Mouse (Mus musculus) WW6 (cell line): ENCODE data around the gene Zdhhc17.

Experiments used
- DNase-seq: peaks from one replicate; pipeline ENCODE4 v3.0.0-alpha.2; 2013; ENCODE audit warnings: low read depth, low spot score

Zdhhc17 gene

DNA sequence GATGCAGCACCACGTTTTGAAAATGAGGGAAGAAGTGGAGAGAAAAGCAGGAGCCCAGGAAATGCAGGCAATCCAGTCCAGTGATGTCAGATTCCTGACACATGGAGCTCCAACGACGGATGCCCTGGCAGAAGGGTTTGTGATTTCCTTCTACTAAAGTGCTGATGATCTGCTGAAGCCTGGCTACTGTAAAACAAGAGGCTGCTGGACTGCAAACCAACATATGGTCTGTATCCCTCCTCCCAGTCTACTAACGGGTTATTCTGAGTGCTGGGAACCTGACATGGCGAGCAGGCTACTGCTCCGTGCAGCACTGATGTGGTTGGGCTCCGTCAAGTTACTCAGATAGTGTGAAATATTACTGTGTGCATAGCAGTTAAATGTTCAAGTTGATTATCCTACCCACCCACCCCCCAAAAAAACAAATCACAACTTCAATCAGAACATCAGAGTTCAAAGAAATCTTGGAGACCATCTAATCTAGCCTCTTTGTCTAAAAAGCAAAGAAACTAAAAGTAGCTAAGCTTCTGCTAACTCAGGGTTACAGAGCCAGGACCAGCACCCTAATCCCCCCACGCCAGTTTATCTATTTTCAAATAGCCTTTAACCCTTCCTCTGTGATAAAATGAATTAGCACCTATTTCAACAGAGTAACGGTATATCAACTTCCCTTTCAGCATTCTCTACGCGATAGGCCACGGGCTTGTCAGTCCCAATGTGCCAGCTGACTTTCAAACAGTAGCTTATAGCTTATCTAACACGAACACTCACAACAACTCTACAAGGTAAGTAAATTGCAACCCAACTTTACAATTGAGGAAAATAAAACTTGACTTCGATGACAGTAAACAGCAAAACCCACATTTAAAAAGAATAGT, 4.1 kb downstream of the Zdhhc17 start:
- no peak for DNase-seq

DNA sequence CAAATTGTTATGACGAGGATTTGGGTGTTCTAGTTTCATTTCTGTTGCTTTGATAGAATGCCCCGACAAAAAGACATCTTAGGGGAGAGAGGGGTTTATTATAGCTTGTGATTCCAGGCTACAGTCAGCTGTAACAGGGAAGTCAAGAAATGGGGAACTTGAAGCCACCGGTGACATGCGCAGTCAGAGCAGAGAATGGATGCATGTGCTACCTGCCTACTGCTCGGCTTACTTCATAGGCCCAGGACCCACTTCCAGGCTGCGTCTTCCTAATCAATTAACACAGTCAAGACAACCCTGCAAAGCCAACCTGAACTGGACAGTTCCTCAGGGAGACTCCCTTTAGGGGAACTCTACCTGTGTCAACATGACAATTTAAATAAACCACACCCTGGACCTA, 5.7 kb downstream of the Zdhhc17 start:
- no peak for DNase-seq

DNA sequence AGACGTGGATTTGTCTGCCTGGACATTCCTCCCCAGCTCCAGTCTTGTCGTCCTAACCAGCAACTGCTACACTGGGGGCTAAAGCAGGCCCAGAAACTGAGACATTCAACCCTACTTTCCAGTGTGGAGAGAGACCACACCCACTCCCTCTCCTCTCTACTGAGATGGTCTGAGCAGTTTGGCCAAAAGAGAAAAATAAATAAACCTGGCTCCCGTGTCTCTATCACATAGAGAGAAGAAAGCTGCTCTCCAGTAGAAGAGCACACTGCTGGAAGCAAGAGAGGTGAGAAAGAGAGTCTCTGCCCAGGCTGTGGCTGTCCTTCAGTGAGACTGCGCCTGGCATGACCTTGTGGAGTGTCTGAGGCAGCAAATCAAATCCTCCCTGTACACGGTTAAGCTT, 10.7 kb downstream of the Zdhhc17 start:
- DNase-seq = no peak

DNA sequence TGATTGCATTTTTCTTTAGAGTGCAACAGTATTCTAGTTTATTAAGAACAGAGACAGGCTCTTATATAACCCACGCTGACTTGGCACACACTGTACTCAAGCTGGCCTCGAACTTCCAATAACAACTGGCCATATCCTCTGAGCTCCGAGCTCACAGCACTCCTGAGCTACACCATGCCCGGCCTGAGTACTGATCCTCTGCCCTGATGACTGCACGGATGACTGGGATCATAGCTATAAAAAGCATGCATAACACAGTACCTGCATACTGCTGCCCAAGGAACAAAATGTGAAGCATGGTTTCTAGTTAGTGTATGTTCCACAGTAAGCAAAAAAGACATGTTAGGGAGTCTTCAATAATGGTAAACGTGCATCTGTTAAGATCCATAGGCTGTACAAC, 12.8 kb downstream of the Zdhhc17 start:
- DNase-seq = no peak

DNA sequence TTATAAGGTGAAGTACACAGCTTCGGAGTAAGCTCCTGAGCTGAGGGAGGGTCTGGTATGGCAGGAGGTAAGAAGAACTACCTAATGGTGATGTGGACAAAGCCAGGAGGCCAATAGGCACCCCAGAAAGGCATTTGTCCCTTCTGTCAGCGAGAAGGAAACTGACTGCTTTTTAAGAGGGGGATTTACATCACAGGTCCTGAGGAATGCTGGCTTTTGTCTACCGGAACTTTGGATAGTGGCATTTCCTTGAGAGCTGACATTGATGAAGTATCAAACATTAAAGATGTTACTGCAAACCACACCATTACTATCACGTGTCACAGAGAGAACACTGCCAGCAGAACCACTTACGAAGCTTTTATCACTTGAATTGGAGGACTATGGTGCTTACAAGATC, 15.2 kb downstream of the Zdhhc17 start:
- DNase-seq = no peak

DNA sequence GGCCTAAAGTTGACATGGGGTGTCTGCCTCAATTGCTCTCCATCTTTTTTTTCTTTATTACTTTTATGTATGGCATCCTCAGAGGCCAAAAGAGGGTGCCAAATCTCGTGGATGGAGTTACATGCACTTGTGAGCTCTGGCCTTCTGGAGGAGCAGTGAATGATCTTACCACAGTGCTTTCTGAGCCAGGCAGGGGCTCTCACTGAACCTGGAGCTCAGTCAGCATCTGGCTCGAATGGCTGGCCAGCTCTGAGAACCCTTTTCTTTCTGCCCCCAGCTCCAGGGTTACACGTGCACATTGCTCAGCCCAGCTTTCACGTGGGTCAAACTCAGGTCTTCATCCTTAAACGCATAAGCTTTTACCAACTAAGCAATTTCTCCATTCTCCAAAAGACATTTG, 16.7 kb downstream of the Zdhhc17 start:
- no peak for DNase-seq

DNA sequence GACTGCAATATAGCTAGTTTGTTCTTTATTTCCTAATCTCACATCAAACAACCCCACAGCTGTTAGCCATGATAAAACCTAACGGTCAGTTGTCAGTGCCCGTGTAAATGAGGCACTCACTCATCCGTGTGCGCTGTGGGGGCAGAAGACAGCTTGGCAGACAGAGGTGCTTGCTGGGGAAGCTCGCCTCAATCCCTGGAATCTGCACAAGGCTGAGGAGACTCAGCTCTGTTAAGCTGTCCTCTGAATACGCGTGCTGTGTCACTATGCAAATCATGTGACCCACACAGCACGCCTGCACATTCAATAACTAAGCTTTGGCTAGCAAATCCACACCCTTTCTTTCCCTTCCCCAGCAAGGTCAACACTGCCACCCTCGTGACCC, 17.9 kb downstream of the Zdhhc17 start:
- DNase-seq = no peak

DNA sequence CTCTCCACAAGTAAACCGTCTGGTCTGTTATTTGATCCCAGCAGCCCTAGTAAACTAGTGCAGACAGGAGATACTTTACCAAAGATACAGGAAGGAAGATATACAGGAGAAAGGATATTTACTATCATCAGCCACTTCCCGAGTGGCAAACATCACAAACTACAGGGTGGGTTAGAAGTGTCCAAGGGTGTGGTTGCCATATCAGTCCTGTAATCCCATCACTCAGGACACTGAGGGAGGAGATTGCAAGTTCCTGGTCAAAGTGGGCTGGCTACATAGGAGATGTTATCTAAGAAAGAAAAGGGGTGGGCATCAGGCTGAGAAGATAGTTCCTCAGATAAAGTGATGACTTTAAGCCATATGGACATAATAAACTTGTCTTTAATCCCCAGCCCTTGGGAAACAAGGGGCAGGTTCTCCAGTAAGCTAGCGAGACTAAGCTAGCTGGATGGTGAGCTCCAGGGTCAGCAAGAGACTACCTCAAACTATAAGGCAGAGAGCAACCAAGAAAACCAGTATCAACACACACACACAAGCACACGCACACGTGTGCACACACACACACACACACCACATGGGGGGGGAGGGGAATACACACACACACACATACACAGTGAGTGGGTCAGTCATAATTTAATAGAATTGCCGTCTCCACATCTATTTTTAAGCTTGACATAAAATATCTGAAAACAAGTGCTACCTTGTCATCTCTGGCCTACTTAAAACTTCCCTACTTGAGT, 18.5 kb downstream of the Zdhhc17 start:
- no peak for DNase-seq

DNA sequence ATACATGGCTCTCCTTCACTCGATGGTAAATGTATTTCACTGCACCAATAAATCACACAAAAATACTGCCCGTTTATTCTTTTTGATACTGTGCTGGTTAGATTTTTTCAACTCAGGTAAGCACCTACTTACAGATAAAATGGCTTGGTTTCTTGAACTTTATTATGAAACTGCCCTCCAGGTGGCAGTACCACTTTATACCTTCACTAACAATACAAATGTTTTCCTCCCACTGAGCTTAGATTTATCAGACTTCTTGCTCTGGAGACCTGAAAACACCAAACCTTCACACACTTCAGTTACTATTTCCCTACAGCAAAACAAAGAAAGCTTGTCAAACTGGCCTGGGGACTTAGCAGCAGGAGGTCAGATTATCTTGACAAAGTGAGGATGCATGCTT, 20.2 kb downstream of the Zdhhc17 start:
- DNase-seq = no peak

DNA sequence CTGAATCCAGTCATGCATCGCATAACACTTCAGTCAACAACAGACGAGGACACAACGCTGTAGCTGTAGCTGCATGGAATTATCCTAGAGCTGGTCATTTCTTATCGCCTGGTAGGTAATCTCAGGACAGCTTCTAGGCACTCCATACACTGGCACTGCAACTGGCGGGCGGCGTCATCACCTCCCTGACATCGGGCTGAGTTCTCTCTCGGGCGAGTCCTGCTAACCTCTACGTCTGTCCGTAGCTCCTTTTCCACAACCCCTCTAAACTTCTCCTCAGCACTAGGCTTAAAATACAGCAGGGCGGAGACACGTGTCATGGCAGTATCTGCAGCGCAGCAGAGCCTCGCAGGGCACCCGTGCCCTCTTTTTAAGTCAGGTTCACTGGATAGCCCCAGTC, 23.3 kb downstream of the Zdhhc17 start:
- DNase-seq = no peak

DNA sequence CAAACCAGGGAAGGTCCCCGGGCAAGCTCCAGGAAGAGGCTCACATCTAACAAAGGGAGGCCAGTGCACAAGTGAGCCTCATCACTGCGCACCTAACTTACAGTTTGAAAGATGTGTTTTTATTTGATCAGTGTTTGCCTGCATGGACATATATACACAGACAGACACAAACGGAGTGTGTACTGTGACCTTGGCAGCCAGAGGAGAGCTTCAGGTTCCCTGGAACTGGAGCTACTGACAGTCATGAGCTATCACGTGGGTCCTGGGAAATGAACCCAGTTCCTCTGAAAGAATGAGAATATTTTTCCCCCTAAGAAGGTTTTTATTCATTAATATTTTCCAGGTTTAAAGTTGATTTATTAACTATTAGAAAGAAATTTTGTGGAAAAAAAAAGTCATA, 27.2 kb downstream of the Zdhhc17 start:
- DNase-seq = no peak

DNA sequence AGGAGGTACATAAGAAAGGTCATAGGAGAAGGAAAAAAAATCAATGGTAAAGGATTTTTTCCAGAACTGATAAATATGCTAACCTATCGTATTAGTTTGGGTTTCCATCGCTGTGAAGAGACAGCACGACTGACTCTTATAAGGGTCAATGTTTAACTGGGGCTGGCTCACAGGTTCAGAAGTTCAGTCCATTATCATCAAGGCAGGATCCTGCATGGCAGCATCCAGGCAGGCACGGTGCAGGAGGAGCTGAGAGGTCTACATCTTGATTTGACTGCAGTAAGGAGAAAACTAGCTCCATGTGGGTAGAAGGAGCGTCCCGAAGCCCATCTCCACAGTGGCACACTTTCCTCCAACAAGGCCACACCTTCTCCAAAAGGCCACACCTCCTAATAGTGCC, 29.5 kb downstream of the Zdhhc17 start:
- DNase-seq = no peak

DNA sequence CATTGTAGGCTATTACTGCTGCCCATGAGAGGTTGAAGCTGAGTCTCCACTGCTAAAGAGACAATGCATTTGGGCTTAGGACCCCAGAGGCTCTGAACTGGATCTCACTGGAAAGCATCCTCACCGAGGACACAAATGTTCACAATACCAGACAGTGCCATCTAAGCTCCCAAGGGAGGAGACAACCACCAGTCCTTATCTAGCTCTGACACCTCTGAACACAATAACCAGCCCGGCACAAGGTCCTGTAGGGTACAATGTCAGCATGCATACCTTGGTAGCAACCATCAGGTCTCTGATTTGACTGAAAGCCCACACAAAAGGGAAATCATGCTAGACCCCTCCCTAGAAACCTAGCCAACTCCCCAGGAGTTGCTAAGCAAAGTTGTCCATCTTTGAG, 30.5 kb downstream of the Zdhhc17 start:
- no peak for DNase-seq

DNA sequence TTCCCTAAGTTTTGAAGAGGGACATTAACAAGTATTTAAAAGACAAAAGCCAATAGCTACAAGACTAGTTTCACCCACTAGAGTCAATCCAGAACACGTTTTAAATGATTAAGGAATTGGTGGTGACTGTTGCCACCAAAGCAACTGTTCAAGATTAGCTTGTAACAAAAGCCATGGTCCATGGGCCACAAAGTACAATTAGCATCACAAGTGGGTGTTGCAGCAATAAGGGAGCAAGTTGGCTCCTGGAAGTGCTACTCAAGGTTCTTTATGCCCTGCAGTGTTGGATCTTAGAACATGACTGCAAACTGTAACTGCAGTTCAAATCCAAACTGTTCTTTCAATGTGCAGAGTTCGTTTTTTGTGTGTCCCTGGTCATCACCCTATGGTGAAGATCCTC, 32.6 kb downstream of the Zdhhc17 start:
- no peak for DNase-seq

DNA sequence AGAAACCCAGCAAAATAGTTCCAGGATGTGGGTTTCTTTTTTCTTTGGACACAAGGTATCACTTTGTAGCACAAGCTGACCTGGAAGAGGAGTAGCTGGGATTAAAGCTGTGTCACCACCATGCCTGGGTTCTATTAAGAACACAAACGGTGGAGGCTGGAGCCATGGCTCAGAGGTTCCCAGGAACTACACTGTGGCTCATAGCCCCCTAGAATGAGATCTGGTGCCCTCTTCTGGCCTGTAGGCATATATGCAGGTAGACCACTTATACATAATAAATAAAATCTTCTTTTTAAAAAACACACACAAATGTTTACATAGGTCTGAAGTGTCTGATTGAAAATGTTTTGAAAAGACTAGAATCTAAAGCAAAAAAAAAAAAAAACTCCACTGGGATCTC, 33.9 kb downstream of the Zdhhc17 start:
- DNase-seq = no peak

DNA sequence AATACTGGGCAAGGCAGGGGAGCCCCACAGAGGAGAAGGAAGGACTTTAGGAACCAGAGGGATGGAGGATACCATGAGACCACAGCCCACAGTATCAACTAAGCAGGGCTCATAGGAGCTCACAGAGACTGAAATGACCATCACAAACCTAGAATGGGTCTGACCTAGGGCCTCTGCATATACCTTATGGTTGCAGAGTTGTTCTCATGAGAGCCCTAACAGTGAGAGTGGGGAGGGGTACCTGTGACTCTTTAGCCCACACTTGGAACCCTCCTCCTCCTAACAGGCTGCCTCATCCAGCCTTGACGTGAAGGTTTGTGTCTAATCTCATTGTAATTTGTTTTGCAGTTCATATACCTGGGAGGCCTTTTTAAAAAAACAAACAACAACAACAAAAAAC, 35.1 kb downstream of the Zdhhc17 start:
- no peak for DNase-seq

DNA sequence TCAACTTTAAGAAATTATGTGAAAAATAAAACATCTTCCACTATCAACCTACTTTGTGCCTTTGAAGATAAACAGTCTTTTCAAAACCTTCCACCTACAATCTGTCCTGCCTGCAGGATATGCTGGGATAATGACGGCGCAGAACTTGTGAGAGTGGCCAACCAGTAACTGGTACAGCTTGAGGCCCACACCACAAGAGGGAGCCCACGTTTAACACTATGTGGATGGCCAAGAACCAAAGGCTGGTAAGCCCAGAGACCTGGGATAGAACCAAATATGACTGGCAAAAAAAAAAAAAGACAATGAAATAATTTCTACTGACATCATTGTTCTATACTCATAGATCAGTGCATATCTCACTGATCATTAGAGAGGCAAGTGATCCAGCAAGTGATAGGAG, 35.5 kb downstream of the Zdhhc17 start:
- no peak for DNase-seq

DNA sequence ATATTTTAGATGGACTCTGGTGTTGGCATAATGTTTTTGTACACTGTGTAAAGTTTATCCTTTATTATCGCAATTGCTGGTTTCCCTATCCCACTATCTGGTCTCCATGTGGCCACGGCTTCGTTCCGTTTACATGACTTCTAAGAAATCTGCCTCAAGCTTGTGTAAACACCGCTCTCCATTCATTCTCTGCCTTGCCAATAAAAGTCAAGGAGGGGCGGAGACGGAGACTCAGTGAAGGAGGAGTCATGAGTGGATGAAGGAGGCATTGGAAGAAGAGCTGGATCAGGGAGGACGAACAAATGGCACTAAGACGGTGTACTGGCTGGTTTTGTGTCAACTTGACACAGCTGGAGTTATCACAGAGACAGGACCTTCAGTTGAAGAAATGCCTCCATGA, 37.9 kb downstream of the Zdhhc17 start:
- DNase-seq = no peak

DNA sequence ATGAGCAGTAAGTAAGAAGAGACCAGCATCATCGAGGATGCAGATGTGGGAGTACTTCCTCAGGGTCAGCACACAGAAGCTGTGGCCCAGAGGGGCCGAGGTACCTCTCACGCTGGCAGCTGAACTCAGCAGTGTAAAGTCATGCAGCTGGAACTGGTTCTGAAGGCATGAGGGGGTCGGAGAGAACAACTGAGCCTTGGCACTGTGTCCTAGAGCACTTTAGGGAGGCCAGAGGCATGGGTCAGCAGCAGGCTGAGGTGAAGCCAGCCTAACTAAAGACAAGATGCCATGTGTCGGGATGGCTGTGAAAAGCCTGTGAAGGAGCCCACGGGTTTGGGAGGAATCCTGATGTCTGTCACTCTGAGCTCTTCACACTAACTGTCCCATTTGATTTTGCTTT, 38.5 kb downstream of the Zdhhc17 start:
- no peak for DNase-seq

DNA sequence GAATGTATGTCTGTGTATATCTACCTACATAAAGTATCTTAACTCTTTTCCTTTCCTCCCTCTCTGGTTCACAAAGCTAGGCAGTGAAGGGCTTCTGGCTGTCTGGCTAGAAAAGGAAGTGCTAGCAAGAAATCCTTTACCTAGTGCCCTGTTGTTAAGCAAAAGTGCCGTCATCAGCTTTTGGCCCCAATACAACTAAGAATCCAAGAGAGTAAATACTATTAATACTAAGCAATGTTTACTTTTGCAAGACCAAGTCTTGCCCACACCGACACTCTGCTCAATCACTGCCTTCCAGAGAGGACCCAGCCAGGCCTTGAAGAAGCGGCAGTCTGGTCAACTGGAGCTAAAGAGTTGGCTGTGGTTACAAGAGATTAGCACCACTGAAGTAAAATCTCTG, 38.9 kb downstream of the Zdhhc17 start:
- no peak for DNase-seq

DNA sequence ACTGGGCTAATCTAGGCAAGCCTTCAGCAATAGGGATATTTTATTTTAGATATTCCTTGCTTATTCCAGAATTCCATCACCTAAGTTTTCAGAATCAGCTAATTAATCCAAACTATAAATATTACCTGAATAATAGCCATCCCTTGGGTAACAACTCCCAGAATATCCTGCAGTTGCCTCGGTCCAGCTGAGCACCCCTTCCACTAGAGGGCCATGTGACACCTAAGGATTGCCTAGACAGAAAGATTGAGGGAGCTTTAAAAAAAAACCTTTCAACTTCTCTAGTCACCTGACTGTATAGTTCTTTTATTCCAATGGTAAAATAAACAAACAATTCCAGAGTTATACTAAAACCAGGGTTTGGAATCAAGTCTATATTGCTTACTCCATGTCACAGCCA, 47.8 kb downstream of the Zdhhc17 start:
- no peak for DNase-seq

DNA sequence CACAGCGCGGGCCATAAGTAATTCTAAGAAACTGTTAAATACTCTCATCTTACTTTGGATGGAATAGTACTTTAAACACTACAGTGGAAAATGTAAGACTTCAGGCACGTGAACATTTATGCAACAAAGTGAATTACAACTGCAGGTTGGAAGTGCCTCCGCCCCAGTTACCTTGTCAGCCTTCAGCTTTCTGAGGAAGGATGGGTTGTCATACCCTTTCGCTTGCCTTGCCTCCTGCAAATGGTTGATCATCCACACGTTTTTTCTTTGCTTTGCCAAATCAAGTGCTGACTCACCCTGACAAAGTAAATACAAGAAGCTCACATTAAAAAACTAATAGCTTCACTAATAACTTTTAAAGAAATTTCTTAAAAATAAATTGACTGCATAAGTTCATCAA, 49.1 kb downstream of the Zdhhc17 start:
- DNase-seq = no peak

DNA sequence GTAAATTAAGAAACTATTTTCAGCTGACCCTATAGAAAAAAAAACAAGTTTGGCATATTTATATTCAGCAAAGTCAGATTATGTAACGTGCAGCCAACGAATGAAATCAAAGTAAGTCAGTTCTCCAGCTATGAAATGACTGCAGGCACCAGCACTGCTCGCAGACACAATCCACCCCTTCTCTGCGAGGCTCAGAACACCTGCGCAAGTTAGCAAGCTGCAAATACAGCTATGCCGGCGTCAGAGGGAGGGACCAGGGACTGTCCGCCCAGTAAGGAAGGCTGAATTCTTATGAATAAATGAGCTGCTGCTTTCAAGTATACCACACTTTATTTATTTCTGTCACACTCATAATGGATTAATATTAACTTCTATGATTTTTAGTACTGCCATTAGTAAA, 50.2 kb downstream of the Zdhhc17 start:
- DNase-seq = no peak
